Mouse (Mus musculus) MEL (cell line): ENCODE results near the gene Cnpy3.

ENCODE experiments used
- CTCF ChIP-seq, 3 experiments: IDR thresholded peaks in 2 of 3; conservative IDR thresholded peaks in 1 of 3; 2 replicates each; pipeline ENCODE4 v1.5.1; 2011 to 2012; ENCODE audit warnings: low read length in 3 of 3, low read depth in 2 of 3, mild to moderate bottlenecking in 2 of 3, improper control_type of control experiment in 1 of 3, inconsistent platforms in 1 of 3, mixed read lengths in 1 of 3, moderate library complexity in 1 of 3; ENCODE audit not compliant: control insufficient read depth in 1 of 3, insufficient read depth in 1 of 3, poor library complexity in 1 of 3, severe bottlenecking in 1 of 3
- E2F4 ChIP-seq: IDR thresholded peaks from 2 replicates; pipeline ENCODE4 v1.6.1; 2011; ENCODE audit warnings: low read depth, low read length, improper control_type of control experiment, borderline replicate concordance
- EP300 ChIP-seq, 2 experiments: IDR thresholded peaks; 2 replicates each; pipeline ENCODE4 v1.6.1; 2011; ENCODE audit warnings: improper control_type of control experiment in 2 of 2, low read length in 2 of 2, low read depth in 1 of 2, mild to moderate bottlenecking in 1 of 2
- ETS1 ChIP-seq: IDR thresholded peaks from 2 replicates; pipeline ENCODE4 v1.6.1; 2012; ENCODE audit warnings: low read depth, mild to moderate bottlenecking, inconsistent platforms, low read length, improper control_type of control experiment, moderate library complexity
- GATA1 ChIP-seq: IDR thresholded peaks from 2 replicates; pipeline ENCODE4 v1.6.1; 2011; ENCODE audit warnings: low read depth, low read length, improper control_type of control experiment
- KAT2A ChIP-seq: conservative IDR thresholded peaks from 2 replicates; pipeline ENCODE4 v1.6.1; 2012; ENCODE audit warnings: low read depth, low read length, improper control_type of control experiment, inconsistent platforms
- MAX ChIP-seq: IDR thresholded peaks from 2 replicates; pipeline ENCODE4 v1.6.1; 2011; ENCODE audit warnings: low read length, improper control_type of control experiment
- POLR2A ChIP-seq, 2 experiments: IDR thresholded peaks; 2 replicates each; pipeline ENCODE4 v1.6.1; 2011 to 2012; ENCODE audit warnings: low read length in 2 of 2, mild to moderate bottlenecking in 2 of 2, control low read depth in 1 of 2, improper control_type of control experiment in 1 of 2, low read depth in 1 of 2, moderate library complexity in 1 of 2; ENCODE audit not compliant: control insufficient read depth in 1 of 2, insufficient read depth in 1 of 2, poor library complexity in 1 of 2
- TCF12 ChIP-seq: IDR thresholded peaks from 2 replicates; pipeline ENCODE4 v1.6.1; 2014; ENCODE audit warnings: low read depth, mild to moderate bottlenecking, inconsistent platforms, low read length, improper control_type of control experiment, moderate library complexity
- ZC3H11A ChIP-seq: IDR thresholded peaks from 2 replicates; pipeline ENCODE4 v1.6.1; 2012; ENCODE audit warnings: low read depth, mild to moderate bottlenecking, inconsistent platforms, low read length, improper control_type of control experiment
- ZNF384 ChIP-seq: IDR thresholded peaks from 2 replicates; pipeline ENCODE4 v1.6.1; 2012; ENCODE audit warnings: low read depth, mild to moderate bottlenecking, inconsistent platforms, low read length, improper control_type of control experiment

GRCm38 (mm10) chr17:46714756-46715481 is 37.1 kb downstream of the Cnpy3 start:
- TF ChIP-seq MAX: no peak
- TF ChIP-seq POLR2A (IDR thresholded peaks at IDR 0.05; ENCODE audit: control insufficient read depth in 1 of 2, insufficient read depth in 1 of 2, low read depth in 1 of 2, low read length in 2 of 2, poor library complexity in 1 of 2): no peak
- no peak for TF ChIP-seq ZC3H11A
- peak in 1 of 3 experiments; percentile 24; a peak in 2 of 6 replicates for TF ChIP-seq CTCF (IDR thresholded peaks at IDR 0.05 in 2 of 3, conservative IDR thresholded peaks at IDR 0.05 in 1 of 3; ENCODE audit: control insufficient read depth in 1 of 3, insufficient read depth in 1 of 3, low read depth in 2 of 3, low read length in 3 of 3, poor library complexity in 1 of 3, severe bottlenecking in 1 of 3)
- no peak for TF ChIP-seq ETS1
- TF ChIP-seq GATA1: no peak
- TF ChIP-seq ZNF384: no peak
- TF ChIP-seq KAT2A: no peak
- no peak for TF ChIP-seq E2F4
- no peak for TF ChIP-seq EP300 (IDR thresholded peaks at IDR 0.05; ENCODE audit: low read depth in 1 of 2, low read length in 2 of 2)
- TF ChIP-seq TCF12: no peak
